Mouse (Mus musculus) liver, adult 2 months (tissue): ENCODE data around the gene Clec2i. TPM values are rescaled to one million over a fixed set of nuclear protein-coding genes. Genes with fewer than 3 reads are reported as not detected.
A peak's percentile ranks its signal among the peaks of the same experiment; 100 is the strongest.

Experiments
- DNase-seq: peaks from one replicate; pipeline ENCODE4 v3.0.0-alpha.2; 2011; ENCODE audit warnings: low read depth, low spot score; ENCODE audit errors: extremely low read depth
- H3K27ac ChIP-seq: fragments of 200-500 bp; replicated peaks from 2 replicates; pipeline ENCODE4 v1.5.1; 2012; ENCODE audit warnings: low read depth, mild to moderate bottlenecking, control low read depth, inconsistent platforms, low read length; ENCODE audit not compliant: insufficient read depth
- H3K27me3 ChIP-seq: fragments of 200-500 bp; 2 replicates; pipeline ENCODE4 v1.6.1; 2012; ENCODE audit warnings: mild to moderate bottlenecking, moderate library complexity, low read length, inconsistent platforms; ENCODE audit not compliant: control insufficient read depth, insufficient read depth
- H3K36me3 ChIP-seq: fragments of 200-500 bp; 2 replicates; pipeline ENCODE4 v1.6.1; 2012; ENCODE audit warnings: low read length, inconsistent platforms; ENCODE audit not compliant: control insufficient read depth, insufficient read depth
- H3K4me1 ChIP-seq: fragments of 200-500 bp; 2 replicates; pipeline ENCODE4 v1.6.1; 2011; ENCODE audit warnings: low read length; ENCODE audit not compliant: control insufficient read depth, insufficient read depth
- H3K4me3 ChIP-seq: fragments of 200-500 bp; 2 replicates; pipeline ENCODE4 v1.5.1; 2011; ENCODE audit warnings: low read depth, mild to moderate bottlenecking, control low read depth, low read length, moderate library complexity; ENCODE audit not compliant: insufficient read depth
- H3K79me2 ChIP-seq: fragments of 200-500 bp; 2 replicates; pipeline ENCODE4 v1.6.1; 2012; ENCODE audit warnings: inconsistent platforms, mild to moderate bottlenecking, low read length, moderate library complexity; ENCODE audit not compliant: control insufficient read depth, insufficient read depth
- H3K9ac ChIP-seq: fragments of 200-500 bp; 2 replicates; pipeline ENCODE4 v1.6.1; 2012; ENCODE audit warnings: low read depth, mild to moderate bottlenecking, control low read depth, inconsistent platforms, low read length
- CTCF ChIP-seq: fragments of 200-500 bp; IDR thresholded peaks from 2 replicates; pipeline ENCODE4 v1.5.1; 2011; ENCODE audit warnings: low read depth, low read length, control low read depth
- POLR2A ChIP-seq: fragments of 200-500 bp; IDR thresholded peaks from 2 replicates; pipeline ENCODE4 v1.6.1; 2011; ENCODE audit warnings: low read length, control low read depth; ENCODE audit not compliant: insufficient read depth; ENCODE audit errors: extremely low read depth
- WGBS: fragments of 180-500 bp; shearing (Covaris S2); methylation state at CpG from one replicate; pipeline ENCODE4 v1.1.7; 2018; 5-methylcytosine and 5-hydroxymethylcytosine counted together
- polyA plus RNA-seq: library from polyadenylated mRNA; depleted of rRNA; stranded (reverse); fragments of >200 nt; gene quantifications from 2 replicates; pipeline ENCODE4 v1.2.3, GENCODE M21; 2012
- total RNA-seq: library from RNA; depleted of rRNA; stranded (reverse); fragments of >200 nt; gene quantifications from 2 replicates; pipeline ENCODE4 v1.2.3, GENCODE M21; 2014

Clec2i gene
- total and polyA plus RNA-seq, 2 experiments: 0.07 to 0.65 TPM

- no peaks in the 10 kb centered on the region for H3K36me3 ChIP-seq
- no peak overlapping the region for H3K27ac ChIP-seq
- H3K9ac ChIP-seq: no peak overlapping the region
- peaks cover 6% of the 10 kb centered on the region; the same call in 1 of the 2 replicates for H3K4me1 ChIP-seq
- no peak overlapping the region for H3K4me3 ChIP-seq
- TF ChIP-seq POLR2A: no peak
- TF ChIP-seq CTCF: no peak
- H3K79me2 ChIP-seq: no peaks in the 10 kb centered on the region
- no peaks in the 10 kb centered on the region for H3K27me3 ChIP-seq
- WGBS: 70% methylated on average over 4 of the region's 4 CpGs
- DNase-seq: no peak
Measured at GRCm38 (mm10) chr6:128841327-128842089, 45.9 kb upstream of the Clec2i start.

GRCm38 (mm10) chr6:128842356-128842944 lies 44.9 kb upstream of the Clec2i start:
- TF ChIP-seq POLR2A (no peak), CTCF (no peak)
- Histone ChIP-seq H3K9ac (peak overlapping the region; percentile 82), H3K4me1 (peaks cover 5% of the 10 kb centered on the region; the same call in 1 of the 2 replicates), H3K79me2 (no peaks in the 10 kb centered on the region), H3K27ac (peak overlapping the region; percentile 60), H3K36me3 (no peaks in the 10 kb centered on the region), H3K4me3 (peak overlapping the region; percentile 76), H3K27me3 (no peaks in the 10 kb centered on the region)
- 3% methylated on average over 20 of the region's 20 CpGs for WGBS
- no peak for DNase-seq

- under 1% methylated on average over 44 of the region's 44 CpGs for WGBS
- H3K4me3 ChIP-seq: peak overlapping the region; percentile 82
- H3K27me3 ChIP-seq: no peaks in the 10 kb centered on the region
- no peak; the same call in 1 of the 2 replicates for TF ChIP-seq CTCF
- no peak for TF ChIP-seq POLR2A
- no peaks in the 10 kb centered on the region for H3K79me2 ChIP-seq
- peak overlapping the region; percentile 85 for H3K9ac ChIP-seq
- H3K27ac ChIP-seq: peak overlapping the region; percentile 67
- H3K36me3 ChIP-seq: no peaks in the 10 kb centered on the region
- peaks cover 2% of the 10 kb centered on the region; the same call in 1 of the 2 replicates for H3K4me1 ChIP-seq
- DNase-seq: peak; percentile 87
Measured at GRCm38 (mm10) chr6:128842945-128843478, 44.4 kb upstream of the Clec2i start.

GRCm38 (mm10) chr6:128843479-128843992 lies 43.9 kb upstream of the Clec2i start:
- peak; percentile 71 for DNase-seq
- Histone ChIP-seq H3K27ac (peak overlapping the region; percentile 67), H3K9ac (peak overlapping the region; percentile 85), H3K4me1 (peaks cover 2% of the 10 kb centered on the region; the same call in 1 of the 2 replicates), H3K36me3 (no peaks in the 10 kb centered on the region), H3K27me3 (no peaks in the 10 kb centered on the region), H3K79me2 (no peaks in the 10 kb centered on the region), H3K4me3 (peak overlapping the region; percentile 82)
- TF ChIP-seq POLR2A (no peak), CTCF (no peak)
- WGBS: 1% methylated on average over 22 of the region's 22 CpGs

- Histone ChIP-seq H3K4me3 (no peak overlapping the region), H3K79me2 (no peaks in the 10 kb centered on the region), H3K27me3 (no peaks in the 10 kb centered on the region), H3K9ac (no peak overlapping the region), H3K4me1 (peaks cover 2% of the 10 kb centered on the region; the same call in 1 of the 2 replicates), H3K36me3 (no peaks in the 10 kb centered on the region), H3K27ac (no peak overlapping the region)
- no peak for DNase-seq
- no peak for TF ChIP-seq CTCF
- no peak for TF ChIP-seq POLR2A
- WGBS: 53% methylated on average over 8 of the region's 8 CpGs
Measured at GRCm38 (mm10) chr6:128844131-128844530, 43.3 kb upstream of the Clec2i start.
